In the genomic region with DNA sequence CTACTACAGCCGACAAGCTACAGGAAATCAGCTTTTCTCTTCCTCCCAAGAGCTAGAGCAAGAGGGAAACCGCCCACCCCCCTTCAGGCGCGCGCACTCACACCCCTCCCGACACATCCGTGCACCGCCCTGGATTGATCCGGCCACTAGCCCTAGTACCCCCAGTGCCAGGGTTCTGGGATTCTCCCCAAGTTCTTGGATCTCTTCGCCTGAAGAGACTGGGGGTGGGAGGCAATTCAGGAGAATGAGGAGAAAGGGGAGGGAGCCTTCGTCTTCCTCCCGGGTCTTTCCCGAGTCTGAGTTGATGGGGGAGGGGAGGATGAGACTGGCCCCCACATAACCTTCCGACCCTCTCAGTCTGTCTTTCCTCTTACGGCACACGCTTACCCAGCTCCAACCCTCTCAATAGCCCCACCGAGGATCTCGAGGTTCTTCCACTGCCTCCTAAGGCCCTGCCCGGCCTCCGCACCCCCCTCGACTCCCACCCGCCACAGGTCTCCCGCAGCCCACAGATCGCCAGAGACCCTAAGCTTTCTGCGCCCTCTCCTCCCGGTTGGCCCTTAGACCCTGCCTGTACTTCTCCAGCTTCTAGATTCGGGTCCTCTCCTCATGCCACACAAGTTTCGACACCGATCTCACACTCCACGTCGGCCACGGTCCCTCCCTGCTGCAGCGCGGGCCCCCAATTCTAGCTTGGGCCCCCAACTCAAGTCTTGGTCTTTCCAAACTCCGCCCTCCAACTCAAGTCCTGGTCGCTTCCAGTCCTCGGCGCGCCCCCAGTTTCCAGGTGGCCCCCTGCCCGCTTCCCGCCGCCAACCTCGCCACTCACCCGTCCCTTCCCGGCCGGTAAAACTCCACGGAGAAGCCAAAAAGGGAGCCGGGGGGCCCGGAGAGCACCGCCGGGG, we compare ENCODE assay signal across 8 mouse cellular contexts. TPM values are rescaled to one million over a fixed set of nuclear protein-coding genes. Genes with fewer than 3 reads are reported as not detected.
DNase-seq lines count a peak whose midpoint lies in the region; ATAC-seq lines count a peak whose summit lies in the region.

No protein-coding gene starts in this region.

- peak overlapping the region; percentile 89 for H3K9ac ChIP-seq in intestine, embryonic 15.5 days
- H3K9ac ChIP-seq in lung, embryonic 15.5 days: peak overlapping the region; percentile 73

- peak; percentile 56 for ATAC-seq in intestine, embryonic 15.5 days
- peak; percentile 37; the same call in 1 of the 2 replicates for ATAC-seq in lung, embryonic 15.5 days (ENCODE audit: borderline replicate concordance, extremely low read depth, low FRiP score, low TSS enrichment)

- no peaks in the 10 kb centered on the region for H3K9me3 ChIP-seq in intestine, embryonic 15.5 days
- no peaks in the 10 kb centered on the region for H3K9me3 ChIP-seq in lung, embryonic 15.5 days

- peak overlapping the region; percentile 86 for H3K4me3 ChIP-seq in intestine, embryonic 15.5 days (replicated peaks)
- H3K4me3 ChIP-seq in lung, embryonic 15.5 days: peak overlapping the region; percentile 70

- peaks cover 17% of the 10 kb centered on the region for H3K4me1 ChIP-seq in intestine, embryonic 15.5 days (replicated peaks)
- peaks cover 40% of the 10 kb centered on the region for H3K4me1 ChIP-seq in lung, embryonic 15.5 days

- H3K36me3 ChIP-seq in intestine, embryonic 15.5 days: no peaks in the 10 kb centered on the region
- H3K36me3 ChIP-seq in lung, embryonic 15.5 days: no peaks in the 10 kb centered on the region
- H3K36me3 ChIP-seq in splenic B cell, adult 2 months (ENCODE audit: control insufficient read depth, insufficient read depth, low read length, poor library complexity, severe bottlenecking): no peaks in the 10 kb centered on the region

- peak overlapping the region; percentile 87 for H3K4me2 ChIP-seq in intestine, embryonic 15.5 days (replicated peaks)
- H3K4me2 ChIP-seq in lung, embryonic 15.5 days: peak overlapping the region; percentile 88

- no peaks in the 10 kb centered on the region for H3K27me3 ChIP-seq in intestine, embryonic 15.5 days (replicated peaks)
- H3K27me3 ChIP-seq in lung, embryonic 15.5 days: no peaks in the 10 kb centered on the region
- H3K27me3 ChIP-seq in splenic B cell, adult 2 months (ENCODE audit: control insufficient read depth, insufficient read depth, low read length, poor library complexity, severe bottlenecking): no peaks in the 10 kb centered on the region

- under 1% methylated on average over 51 of the region's 51 CpGs for WGBS in intestine, embryonic 15.5 days
- under 1% methylated on average over 51 of the region's 51 CpGs for WGBS in lung, embryonic 15.5 days

- peak; percentile 45 for DNase-seq in CD4-positive helper T cell, adult 2 months (ENCODE audit: low read depth, low spot score)
- peak; percentile 46 for DNase-seq in adipocyte (ENCODE audit: low spot score)
- DNase-seq in forelimb bud, embryonic 11.5 days (ENCODE audit: low read depth, low spot score): peak; percentile 28
- DNase-seq in splenic B cell, adult 2 months (ENCODE audit: low read depth, low spot score): peak; percentile 24
- DNase-seq in right cerebral cortex, postnatal 14 days: no peak
- no peak for DNase-seq in cerebellum, postnatal 25 days

- H3K27ac ChIP-seq in intestine, embryonic 15.5 days: peak overlapping the region; percentile 92
- H3K27ac ChIP-seq in lung, embryonic 15.5 days: peak overlapping the region; percentile 65

RNA-seq across cellular contexts. Expression of a gene that starts 0.8 kb away (rescaled TPM):
- 44.8 and 45.5 TPM in 2 replicates for polyA plus RNA-seq in intestine, embryonic 15.5 days (2015; fragmentation: Nextera tagmentation; extraction: Ambion mirVana)
- polyA plus RNA-seq in lung, embryonic 15.5 days (2015; fragmentation: Nextera tagmentation; extraction: Ambion mirVana): 39.6 and 42.7 TPM in 2 replicates

RNA-seq across cellular contexts. Expression of a gene that starts 25.8 kb away (rescaled TPM):
- 5.6 TPM in 2 replicates for polyA plus RNA-seq in intestine, embryonic 15.5 days (2015; fragmentation: Nextera tagmentation; extraction: Ambion mirVana)
- polyA plus RNA-seq in lung, embryonic 15.5 days (2015; fragmentation: Nextera tagmentation; extraction: Ambion mirVana): 7.7 and 9.0 TPM in 2 replicates

RNA-seq across cellular contexts. Expression of a gene that starts 55.3 kb away (rescaled TPM):
- polyA plus RNA-seq in intestine, embryonic 15.5 days (2015; fragmentation: Nextera tagmentation; extraction: Ambion mirVana): 0.20 and 0.29 TPM in 2 replicates
- 0.29 and 0.36 TPM in 2 replicates for polyA plus RNA-seq in lung, embryonic 15.5 days (2015; fragmentation: Nextera tagmentation; extraction: Ambion mirVana)

Comparison
In these comparisons a context has a peak if more than half of its experiments do, and no peak if none do; other contexts are left out.
1. DNase-seq: peak in CD4-positive helper T cell, adult 2 months (single experiment), adipocyte (single experiment), forelimb bud, embryonic 11.5 days (single experiment) and splenic B cell, adult 2 months (single experiment); none in right cerebral cortex, postnatal 14 days (single experiment) and cerebellum, postnatal 25 days (0 of 2).